Mouse (Mus musculus) gastrocnemius, adult 18-20 months (tissue): ENCODE data around the gene Hsp90ab1. TPM values are rescaled to one million over a fixed set of nuclear protein-coding genes. Genes with fewer than 3 reads are reported as not detected.
A peak's percentile ranks its signal among the peaks of the same experiment; 100 is the strongest.

ENCODE experiments used
- DNase-seq: peaks from one replicate; pipeline ENCODE4 v3.0.0; 2021; ENCODE audit warnings: low spot score
- total RNA-seq, 2 experiments: library from RNA; stranded (reverse); gene quantifications; 2 replicates each; pipeline ENCODE4 v1.2.3; 2021

The Hsp90ab1 gene
- total RNA-seq, 2 experiments from 2014 or later = 1,074 to 1,224 TPM

DNA sequence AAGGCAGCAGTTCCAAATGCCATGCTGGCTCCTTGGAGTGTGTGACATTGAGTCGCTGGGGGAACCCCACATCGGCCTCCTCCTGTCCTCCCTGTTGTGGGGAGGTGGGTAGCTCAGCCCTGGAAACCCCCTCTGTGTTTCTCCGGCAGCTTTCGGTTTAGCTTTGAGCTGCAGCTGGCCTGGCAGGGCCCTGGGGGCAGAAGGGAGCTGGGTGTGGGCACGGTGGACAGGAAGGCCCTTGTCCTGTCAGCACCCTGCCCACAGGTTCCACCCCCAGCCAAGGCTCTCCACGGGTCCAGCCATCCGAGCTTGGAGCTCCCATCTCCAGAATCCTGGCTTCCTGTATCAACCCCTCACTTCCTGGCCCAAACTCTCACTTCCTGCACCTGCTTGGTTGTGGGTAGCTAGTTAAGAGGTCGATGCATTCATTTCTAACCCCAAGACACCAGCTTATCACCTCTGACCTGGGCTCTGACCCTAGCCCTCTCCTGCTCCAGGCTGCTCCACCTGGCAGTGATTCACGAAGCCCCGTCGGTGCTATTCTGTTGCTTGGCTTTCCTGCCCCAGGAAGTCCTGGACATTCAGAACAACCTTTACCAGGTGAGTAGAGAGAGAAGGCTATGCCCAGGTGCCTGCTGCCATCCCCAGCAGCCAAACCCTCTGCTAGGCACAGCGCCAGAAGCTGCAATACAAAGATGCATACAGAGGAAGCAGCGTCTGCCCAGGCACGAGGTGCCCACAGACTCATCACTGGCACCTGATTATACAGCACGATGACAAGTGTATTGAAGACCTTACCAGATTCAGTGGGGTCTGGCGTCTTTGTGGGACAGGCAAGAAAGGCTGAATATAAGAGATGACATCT, 14.8 kb downstream of the Hsp90ab1 start:
- DNase-seq = no peak

DNA sequence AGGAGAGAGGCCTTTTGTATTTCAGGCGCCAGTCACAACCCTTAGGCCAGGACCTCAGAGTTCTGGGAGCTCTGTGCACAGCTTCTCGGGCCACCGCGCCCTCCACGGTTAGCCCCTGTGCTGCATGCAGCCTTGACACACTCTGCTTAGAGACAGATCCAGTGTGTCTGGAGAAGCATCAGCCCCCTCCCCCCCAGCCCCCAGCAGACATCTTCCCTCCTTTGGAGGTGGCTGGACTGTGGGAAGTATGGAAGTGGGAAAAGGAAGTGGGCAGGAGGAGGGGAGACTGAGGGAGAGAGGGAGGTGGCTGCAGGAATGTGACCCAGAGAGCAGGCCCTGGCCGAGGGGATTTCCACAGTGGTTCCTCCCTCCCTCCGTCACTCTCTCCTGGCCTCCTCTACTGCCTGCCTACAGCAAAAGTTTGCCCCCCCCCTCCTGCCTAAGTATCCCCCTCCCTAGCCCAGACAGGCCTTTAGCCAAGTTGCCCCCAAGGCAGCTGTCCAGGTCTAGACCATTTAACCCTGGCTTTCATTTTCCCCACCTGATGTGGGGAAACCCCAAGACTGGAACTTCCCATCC, 15.7 kb downstream of the Hsp90ab1 start:
- no peak for DNase-seq

DNA sequence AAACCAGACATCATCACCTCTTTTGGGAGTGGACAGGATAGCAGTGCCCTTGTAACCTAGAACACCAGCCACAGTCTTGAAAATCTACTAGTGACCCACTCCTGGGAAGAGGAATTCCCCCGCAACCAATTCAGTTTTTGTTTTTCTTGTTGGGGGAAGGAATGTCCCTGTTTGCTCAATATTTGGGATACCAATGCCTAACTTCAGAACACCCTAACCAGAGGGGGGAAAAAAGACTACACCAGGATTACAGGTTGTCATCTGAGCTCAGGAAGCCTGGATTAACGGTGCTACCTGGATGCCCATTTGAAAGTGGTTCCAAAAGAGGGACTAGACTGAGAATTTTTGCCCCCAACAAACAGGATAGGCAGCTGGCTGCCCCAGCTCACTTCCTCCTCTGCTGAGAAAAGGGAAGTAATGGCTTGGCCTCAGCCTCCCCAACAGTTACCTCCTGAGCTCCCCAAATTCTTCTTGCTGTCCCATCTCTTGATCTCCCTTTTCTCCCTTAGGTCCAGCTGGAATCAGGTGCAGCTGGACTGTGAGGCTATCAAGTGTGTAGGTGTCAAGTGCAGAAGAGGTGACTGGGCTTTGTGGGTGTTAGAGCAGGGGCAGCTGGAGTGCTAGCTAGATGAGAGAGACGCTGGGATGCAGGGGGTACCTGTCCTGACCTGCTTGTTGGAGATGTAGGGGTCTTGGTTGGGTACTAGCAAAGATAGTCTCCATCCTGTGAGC, 16.4 kb downstream of the Hsp90ab1 start:
- no peak for DNase-seq

DNA sequence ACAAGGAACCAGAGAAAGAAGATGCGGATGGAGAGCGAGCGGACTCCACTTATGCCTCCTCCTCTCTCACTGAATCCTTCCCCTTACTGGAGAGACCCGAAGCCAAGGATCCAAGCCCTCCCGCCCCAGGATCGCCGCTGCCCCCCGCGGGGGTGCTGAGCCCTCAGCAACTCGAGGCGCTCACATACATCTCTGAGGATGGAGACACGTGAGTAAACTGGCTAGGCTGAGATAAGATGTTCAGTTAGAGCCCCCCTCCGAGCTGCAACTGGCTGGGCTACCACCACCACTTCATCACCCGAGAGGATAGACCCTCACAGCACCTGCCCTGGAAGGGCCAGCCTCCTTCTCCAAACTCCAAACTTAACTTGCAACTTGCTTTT, 17.0 kb downstream of the Hsp90ab1 start:
- no peak for DNase-seq

DNA sequence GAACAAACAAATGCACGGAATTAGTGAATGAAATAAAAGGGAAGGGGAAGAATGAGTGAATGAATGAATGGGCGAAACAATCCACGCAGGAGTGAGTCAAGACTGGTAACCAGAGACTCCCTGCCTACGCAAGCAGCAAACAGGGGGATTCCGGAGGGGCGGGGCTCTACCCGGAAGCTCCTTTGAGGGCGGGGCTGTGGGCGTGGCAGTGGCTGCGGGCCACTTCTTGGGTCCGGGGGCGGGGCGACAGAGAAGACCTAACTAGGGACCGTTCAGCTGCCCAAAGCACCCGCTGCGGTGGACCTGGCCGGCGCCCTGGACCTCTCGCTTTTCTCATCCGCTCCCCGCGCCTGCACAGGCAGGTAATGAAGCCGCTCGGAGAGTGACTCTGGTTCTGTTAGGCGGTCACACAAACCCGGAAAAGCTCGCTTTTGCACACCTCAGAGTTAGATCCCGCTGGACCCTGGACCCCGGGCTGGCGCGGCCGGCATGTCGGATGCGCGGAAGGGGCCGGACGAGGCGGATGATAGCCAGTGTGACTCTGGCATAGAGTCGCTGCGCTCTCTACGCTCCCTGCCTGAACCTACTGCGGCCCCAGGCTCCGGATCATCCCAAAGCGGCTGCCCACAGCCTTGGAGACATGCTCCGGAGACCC, 17.5 kb downstream of the Hsp90ab1 start, which contains the start of gene Nfkbie:
TSS of gene Nfkbie (plus strand) at position 252 of the 655 bp plus-strand sequence.
- DNase-seq = peak; percentile 95

DNA sequence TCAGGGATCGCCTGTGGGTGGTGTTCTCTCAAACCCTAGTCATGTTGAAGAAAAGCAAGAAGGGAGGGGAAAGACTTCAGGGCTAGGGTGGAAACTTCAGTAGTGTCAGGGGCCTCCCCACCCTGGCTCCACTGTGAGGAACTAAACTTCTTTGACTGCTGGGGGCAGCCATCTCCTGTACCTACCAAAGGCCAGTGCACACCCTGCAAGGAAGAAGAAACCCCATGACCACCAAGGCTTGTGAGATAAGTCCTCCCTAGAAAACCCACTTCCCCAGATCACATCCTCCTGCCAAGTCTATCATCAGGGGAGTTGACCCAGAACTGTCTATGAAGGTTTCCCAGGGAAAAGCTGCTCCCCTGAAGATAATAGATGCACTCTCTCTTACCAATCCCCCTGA, 18.7 kb downstream of the Hsp90ab1 start:
- DNase-seq = no peak

DNA sequence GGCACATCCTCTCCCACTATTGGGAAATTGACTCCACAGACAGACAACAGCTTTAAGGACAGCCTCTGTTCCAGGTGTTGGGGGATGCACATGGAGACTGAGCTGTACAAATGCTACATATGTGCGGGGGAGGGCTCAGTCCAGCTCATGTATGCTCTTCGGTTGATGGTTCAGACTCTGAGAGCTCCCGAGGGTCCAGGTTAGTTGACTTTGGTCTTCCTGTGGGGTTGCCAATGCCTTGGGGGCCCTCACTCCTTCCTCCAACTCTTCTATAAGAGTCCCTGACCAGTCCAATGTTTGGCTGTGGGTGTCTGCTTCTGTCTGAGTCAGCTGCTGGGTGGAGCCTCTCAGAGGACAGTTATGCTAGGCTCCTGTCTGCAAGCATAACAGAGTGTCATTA, 20.0 kb downstream of the Hsp90ab1 start:
- DNase-seq = no peak

DNA sequence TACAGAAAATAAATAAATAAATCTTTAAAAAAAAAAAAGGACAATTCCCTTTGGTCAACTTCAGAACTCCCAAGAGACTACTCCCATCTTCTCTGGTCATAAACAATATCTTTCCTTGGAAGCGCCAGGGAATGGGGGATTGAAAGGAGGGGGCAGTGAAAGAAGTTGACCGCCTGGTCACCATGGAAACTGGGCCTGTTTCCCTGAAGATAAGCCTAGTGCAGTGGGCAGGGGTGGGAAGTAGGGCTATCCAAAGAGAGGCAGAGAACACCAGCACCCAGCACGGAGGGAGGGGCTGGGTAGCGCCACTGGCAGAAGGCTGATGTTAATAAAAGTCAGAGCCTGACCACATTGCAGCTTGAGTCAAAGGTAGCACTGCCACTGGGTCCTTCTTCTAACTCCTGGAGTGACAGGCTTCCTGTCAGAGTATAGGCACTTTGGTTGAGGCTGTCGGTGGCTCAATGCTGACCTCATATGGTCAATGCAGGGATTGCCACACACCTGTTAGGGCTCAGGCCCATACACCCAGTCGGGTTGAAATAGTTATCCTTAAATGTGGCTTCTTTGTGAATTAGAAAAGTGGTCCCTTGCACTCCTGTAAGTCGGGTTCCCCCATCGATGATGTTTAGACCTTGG, 21.1 kb downstream of the Hsp90ab1 start:
- DNase-seq = peak; percentile 82

DNA sequence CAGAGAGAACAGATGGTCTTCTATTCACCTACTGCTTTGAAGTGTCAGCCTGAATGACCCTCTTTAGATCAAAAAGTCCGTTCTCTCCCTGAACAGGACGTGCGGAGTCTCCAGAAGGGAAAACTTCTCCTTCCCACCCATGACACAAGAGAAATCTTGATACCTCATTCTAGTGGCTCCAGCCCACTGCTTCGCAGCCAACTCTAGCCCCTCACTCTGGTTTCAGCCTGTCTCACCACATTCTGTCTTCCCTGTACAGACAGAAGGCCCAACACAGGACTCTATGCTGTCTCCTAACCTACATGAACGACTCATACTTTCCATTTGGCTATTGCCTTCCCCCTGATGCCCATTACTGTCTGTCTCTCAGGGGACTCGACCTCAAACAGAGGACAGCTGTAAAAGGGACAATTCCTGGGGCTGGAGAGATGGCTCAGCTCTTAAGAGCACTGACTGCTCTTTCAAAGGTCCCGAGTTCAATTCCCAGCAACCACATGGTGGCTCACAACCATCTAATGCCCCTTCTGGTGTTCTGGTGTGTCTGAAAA, 21.7 kb downstream of the Hsp90ab1 start:
- DNase-seq = no peak

DNA sequence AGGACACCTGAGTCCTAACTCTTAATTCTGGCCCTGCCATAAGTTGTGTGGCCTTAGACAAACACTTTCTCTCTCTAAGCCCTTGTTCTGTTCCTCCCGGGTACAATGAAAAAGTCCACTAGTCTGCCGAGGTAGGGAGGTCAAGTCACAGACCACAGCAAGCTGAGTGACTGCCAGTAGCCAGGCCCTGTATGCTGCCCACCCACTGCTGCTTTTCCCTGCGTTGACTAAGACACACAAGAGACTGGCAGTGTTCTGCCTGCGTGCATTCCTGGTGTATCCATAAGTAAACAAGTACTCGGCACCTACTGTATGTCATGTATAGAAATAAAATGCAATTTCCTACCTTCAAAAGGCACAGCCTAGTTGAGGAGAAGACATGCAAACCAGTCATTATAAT, 22.8 kb downstream of the Hsp90ab1 start:
- DNase-seq = no peak

DNA sequence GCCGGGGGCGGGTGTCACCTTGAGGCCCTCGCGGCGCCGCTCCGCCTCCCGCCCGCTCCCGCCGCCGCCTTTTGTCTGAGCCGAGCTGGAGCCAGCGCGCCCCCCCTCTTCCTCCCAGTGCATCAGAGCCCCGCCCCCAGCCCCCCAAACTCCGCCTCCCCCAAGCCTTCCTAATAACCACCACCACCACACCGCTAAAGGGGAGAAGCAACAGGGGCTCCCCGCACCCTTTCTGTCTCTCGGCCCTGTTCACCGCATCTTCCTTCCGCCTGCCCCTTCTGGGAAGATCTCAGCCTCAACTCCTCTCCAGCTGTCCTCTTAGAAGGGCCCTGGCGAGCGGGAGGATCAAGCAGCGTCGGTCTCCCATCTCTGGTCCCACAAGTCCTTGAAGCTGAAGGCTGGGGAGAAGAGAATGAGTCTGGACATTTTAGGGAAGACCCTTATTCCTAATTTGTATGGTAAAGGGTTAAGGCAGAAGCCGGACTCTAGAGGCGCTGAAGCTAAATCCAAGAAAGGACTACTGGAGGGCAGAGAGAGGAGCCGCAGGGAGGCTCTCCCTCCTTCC, 23.4 kb downstream of the Hsp90ab1 start, which contains the start of gene Tmem151b:
TSS of gene Tmem151b (minus strand) at position 61 of the 565 bp plus-strand sequence.
- DNase-seq = no peak

DNA sequence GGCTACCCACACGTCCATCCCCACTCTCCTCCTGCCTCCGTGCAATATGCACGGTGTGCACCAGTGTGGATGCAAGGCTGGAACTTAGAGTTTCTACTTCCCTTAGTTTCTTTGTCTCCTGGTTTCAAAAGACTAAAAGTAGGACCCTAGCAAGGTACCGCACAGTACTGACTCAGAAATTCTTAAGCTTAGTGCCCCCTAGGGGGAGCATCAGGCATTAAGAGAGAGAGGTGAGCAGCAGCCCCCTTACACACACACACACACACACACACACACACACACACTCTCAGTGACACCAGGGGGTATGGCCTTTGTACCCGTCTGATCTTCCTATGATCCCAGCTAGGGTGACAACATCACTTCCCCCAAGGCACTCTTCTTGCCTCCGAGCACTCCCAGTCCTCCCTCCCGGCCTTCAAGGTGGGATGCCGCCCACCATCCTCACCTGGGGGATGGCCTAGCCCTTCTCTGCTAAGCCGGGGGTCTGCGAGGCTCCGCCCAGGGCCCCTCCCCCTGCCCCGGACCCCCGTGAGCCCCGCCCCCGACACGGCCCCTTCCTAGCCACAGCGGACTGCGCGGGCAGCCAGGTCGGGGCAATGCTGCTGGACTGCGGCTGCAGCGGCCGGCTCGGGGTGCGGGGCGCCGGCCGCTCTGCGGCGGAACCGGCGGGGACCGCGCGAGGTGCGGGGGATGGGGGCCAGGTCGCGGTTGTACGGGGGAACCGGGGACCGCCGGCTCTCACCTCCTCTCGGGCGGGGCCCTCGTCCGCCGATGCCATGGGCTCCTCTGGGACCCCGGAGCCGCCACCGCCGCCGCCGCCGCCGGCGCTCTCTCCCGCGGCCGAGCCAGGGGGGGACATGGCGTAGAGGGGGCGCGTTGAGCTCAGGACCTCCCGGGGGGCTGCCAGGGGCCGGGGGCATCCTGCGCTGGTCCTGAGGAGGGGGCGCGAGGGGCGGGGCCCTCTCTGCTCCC, 24.2 kb downstream of the Hsp90ab1 start:
- DNase-seq = no peak

DNA sequence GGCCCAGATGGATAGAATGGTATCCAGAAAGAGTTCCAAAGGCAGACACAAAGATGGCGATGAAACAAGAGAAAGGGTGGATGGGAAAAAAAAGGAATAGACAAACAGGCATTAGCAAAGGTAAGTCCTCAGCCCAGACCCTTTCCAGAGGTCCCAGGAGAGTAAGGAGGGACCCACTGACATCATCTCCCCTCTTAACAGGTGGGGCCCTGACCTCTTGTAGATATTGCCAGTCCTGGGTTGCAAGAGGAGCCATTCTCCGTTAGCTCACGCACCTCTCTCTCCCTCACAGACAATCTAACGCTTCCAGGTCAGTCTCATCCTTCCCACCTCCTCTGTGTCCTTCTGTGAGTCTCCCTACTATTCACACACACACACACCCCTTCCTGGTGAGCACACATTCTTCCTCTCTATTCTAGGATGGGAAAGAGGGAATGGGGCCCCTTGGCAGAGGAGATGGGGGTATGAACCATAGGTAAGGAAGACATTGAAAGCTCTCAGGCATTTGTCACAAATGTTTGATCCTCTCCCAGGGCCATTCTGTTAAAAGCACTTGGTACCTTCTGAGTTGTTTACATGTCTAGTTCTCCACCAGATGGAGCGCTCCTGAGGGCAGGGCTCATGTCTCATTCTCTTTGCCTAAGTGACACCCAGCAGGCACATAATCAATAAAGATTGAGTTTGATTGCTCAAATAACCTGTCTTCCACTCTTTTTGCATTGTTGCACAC, 25.4 kb downstream of the Hsp90ab1 start:
- no peak for DNase-seq

DNA sequence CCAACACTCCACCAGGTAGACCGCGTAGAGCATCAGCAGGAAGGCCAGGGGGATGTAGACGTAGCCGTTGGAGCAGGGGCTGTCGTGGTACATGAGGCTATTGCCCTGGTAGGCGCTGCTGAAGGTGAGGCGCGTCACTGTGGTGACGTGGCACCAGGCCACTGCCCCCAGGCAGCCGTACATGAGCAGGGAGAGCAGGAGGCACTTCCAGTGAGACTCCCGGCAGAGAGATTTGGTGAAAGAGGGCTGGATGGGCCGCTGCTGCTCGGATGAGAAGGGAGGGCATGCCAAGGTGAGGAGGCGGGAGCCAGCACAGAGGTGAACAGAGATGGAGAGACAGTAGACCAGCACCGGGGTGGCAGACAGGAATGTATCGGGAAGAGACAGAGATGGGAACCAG, 26.1 kb downstream of the Hsp90ab1 start:
- no peak for DNase-seq

DNA sequence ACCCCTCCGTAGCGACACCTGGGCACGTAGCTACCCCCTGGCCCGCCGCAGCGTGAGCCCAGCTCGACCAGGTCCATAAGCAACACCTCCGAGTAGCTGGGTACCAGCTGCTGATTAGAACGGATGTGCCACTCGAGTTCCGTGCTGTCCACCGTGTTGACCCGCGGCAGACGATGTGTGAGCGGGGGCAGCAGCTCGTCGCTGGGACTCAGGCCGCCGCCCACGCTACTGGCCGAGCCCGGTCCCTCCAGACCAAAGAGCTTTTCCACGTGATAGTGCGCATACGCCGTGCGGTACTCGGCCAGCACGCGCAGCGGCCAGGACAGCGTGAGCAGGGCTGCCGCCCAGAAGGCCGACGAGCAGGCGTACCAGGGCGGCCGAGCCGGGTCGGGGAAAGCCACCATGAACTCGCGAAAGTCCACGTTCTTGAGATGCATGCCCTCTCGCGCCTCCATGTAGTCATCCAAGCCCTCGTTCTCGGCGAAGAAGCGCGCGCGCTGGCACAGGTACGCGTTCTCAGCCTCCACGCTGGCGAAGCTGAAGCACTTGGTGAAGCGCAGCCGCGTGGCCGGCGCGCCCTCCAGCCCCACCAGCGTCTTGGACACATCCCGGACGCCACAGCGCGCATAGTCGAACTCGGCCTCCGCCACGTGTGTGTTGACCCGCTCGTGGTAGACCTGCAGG, 27.7 kb downstream of the Hsp90ab1 start:
- DNase-seq = no peak

DNA sequence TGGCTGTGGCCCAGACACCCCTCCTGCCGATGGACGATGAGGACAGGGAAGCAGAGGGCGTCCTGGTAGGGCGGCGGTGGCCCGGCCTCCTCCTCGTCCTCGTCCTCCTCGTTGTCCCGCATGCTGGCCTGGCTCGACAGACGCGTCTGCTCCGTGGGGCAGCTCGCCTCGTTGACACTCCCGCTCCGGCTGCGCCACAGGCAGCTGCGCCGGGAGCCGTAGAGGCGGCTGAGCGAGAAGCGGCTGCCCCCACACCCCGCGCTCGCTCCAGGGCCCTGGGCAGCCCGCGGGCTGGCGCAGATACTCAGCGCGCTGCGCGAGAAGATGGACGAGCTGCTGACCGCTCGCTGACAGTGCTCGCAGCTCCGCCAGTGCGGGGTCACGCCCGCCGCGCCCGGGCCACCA, 28.2 kb downstream of the Hsp90ab1 start:
- no peak for DNase-seq

DNA sequence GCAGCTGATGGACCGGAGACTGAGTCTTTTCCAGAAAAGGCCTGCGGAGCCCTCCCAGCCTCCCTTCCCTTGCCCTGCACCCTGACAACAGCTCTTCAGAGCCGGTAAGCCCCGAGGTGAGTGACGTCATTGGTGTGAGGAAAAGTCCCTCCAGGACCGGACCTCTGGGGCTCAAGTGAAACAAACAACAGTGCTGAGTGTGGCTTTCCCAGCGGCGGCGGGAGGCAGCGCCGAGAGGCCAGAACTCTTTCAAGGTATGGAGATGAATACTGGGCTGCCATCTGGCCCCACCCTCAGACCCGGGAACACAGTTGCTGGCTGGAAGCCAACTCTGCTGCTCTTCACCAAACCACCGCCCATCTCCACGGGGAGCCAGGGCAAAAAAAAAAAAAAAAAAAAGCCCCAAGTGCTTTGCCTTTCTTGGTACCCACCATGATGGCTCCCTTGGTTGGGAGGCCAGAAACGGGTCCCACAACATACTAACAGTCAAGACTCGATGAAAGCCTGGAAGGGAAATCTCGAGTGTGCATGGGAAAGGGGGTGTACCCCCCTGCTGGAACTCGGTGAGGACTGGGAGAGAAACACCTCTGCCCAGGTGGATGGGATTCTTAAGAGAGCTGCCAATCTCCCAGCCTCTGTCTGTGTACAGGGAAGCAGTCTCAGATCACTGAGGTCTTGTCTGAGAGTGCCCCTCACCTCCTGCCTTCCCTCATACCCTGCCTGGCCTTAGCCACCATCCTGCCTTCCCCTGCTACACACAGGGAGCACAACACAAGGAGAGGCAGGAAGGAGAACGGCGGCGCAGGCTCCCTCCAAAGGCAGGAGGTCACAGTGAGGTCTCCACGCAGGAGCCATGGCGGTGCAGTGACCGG, 28.8 kb downstream of the Hsp90ab1 start:
- no peak for DNase-seq
